Mouse (Mus musculus) megakaryocyte-erythroid progenitor cell, adult 5-6 weeks (primary cell): Measurements from ENCODE around the gene Pold4. TPM values are rescaled to one million over a fixed set of nuclear protein-coding genes. Genes with fewer than 3 reads are reported as not detected.

Experiments used
- ATAC-seq: replicated peaks from 2 replicates; pipeline ENCODE4 v1.8.0; 2016; ENCODE audit warnings: mild to moderate bottlenecking, inconsistent platforms; ENCODE audit not compliant: severe bottlenecking, poor library complexity, low FRiP score, low TSS enrichment
- total RNA-seq, 2 experiments: library from RNA; stranded (forward) in 1 of 2; stranded (reverse) in 1 of 2; fragments of 200-1000, 215-1000 nt in 1 of 2; fragments of >200 nt in 1 of 2; fragmentation: Nextera tagmentation in 1 of 2; gene quantifications; 2 replicates each; pipeline ENCODE4 v1.2.3; 2014 to 2017

Gene Pold4
- total RNA-seq, 2 experiments from 2014 or later = 22.3 to 27.2 TPM

DNA sequence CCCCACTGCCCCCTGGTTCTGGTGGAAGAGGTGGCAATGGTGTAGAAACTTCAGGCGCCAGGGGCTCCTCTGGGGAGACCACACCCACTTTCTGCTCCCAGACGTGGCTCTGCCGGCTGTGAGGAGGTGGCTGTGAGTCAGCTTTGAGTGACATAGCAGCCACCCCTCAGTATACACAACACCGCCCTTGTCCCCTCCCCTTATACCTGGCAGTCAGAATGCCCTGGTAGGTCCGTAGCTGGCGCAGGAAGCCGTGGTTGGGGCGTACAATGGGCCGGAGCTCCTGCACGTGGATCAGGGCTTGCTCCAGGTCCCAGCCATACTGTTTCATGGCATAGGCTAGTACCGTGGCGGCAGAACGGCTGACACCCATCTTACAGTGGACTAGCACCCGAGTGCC is 32.0 kb downstream of the Pold4 start:
- no peak for ATAC-seq

GRCm38 (mm10) chr19:4264171-4264780 is 32.6 kb downstream of the Pold4 start:
- no peak for ATAC-seq

GRCm38 (mm10) chr19:4265956-4266355 is 34.3 kb downstream of the Pold4 start:
- no peak for ATAC-seq

DNA sequence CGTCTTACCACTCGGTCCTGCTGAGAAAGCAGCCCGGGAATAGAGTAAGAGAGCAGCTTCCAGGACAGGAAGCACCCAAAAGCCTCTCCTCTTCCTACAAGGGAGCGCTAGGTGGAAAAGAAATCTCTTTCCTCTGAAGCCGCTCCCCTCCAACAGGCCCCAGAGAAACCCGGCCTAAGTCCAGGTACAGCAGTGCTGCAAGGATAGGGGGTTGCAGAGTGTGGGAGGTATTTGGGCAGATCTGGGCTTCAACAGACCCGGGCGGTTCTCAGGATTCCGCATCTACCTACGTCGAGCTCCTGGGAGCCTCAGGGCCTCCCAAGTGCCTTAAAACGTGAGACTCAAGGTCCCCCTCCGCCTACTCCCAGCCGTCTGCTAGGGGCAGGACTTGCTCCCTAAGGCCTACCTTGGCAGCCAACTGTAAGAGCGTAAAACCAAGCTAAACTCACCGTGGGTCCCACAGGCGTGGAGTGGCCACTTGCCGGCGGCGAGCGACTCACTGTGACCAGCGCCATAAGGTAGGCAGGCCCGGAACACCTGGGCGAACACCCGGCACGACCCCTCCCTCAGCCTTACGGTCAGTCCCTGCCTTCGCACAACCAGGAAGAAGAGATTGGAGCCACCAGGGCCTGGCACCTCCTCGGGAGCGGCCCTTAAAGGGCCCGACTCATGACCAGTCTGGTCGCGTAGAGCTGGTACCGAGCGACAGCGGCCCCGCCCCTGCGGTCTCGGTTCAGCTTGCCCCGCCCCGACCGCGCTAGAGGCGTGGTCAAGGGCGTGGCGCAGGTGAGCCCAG is 37.1 kb downstream of the Pold4 start, which contains the start of gene Ssh3:
TSS of gene Ssh3 (minus strand) at position 615 of the 796 bp plus-strand sequence.
- ATAC-seq = peak; percentile 81

DNA sequence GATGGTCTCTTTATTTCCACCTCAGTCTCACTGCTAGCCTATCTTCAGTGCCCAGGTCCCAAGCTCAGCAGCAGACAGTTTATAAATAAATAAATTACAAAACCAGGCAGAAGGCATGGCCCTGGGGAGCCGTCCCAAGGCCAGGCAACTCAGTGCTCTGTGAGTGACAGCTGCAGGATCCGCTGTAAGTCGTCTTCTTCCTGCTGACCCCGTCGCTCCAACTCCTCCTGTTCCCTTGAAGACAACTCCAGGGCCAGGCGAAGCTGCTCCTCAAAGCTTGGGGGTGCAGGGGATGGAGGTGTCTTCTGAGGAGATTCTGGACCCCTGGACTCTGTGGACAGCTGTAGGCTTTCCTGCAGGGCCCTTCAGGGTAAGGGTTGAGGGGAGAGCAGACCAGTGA is 38.5 kb downstream of the Pold4 start:
- no peak for ATAC-seq

DNA sequence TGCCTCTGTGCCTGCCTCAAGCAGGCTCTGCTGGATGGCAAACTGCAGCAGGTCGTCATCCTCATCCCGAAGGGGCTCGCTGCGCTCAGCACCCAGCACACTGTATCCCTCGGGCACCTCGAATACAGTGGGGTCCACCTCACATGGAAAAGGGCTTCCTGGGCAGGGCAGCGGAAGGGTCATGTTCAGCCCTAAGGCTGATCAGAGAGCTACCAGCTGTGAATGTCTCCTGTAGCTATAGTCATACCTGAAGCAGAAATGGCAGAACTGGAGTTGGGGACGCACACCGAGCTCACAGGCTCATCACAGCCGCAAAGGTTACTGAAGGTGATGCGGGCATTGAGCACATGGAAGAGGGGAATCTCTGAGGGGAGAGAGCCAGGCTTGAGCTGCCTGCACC is 39.3 kb downstream of the Pold4 start:
- ATAC-seq = no peak

GRCm38 (mm10) chr19:4279487-4279886 is 47.8 kb downstream of the Pold4 start:
- ATAC-seq = no peak

DNA sequence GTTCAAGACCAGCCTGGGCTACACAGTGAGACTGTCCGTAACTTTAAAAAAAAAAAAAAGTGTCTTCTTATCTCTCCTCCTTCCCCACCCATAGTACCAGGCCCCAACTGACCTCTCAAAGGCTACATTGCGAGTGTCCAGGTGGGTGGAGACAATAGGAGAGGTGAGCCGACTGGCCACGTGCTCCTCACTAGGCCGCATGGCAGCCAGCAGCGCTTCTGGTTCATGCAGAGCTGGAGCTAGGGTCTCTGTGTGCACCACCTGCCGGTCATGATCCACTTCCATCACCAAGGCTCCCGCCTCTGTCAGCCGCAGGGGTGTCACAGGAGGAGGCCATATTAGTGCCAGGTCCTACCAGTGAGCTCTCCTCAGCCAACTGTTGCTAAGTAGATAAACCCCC is 48.7 kb downstream of the Pold4 start:
- no peak for ATAC-seq

DNA sequence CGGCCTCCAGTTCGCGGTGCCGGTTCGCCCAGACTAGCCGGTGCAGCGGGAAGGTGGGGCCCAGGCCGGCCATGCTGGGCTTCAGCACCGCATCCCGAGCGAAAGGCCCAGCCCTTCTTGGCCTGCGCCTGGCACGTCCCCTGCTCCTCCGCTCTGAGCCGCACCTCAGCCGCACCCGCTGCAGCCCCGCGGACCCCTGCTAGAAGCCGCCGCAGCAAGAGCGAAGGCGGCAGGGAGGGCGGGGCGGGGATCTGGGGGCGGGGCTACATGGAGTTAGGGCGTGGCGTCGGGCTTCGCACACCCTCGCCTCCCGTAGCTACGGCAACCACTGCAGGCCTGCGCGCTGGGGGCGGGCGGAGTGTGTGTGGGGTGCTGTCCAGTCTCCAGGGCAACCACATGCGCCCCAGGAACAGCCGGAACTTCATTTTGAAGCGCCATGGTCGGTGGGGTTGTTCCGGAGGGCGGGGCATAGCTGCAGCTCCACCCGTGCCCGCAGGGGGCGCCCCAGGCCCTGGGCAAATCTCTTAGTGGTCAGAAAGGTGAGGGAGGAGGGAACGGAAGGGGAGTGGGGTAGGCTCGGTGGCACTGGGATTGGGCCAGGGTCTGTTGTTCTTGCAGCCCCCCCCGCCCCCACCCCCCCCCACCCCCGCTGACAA is 51.3 kb downstream of the Pold4 start, which contains the start of gene Ankrd13d:
TSS of gene Ankrd13d (minus strand) at position 240 of the 656 bp plus-strand sequence.
- ATAC-seq = peak; percentile 89

Other genes starting within 250 kb of the Pold4 start
- 5.6 and 8.0 TPM in 2 replicates for gene Acy3, start 245.3 kb upstream of the Pold4 start, total RNA-seq (2014; fragmentation: Nextera tagmentation)
- gene Acy3, start 245.3 kb upstream of the Pold4 start, total RNA-seq (2017) = 2.3 and 2.5 TPM in 2 replicates
- not detected in 2 replicates for gene Tbx10, start 239.1 kb upstream of the Pold4 start, total RNA-seq (2014; fragmentation: Nextera tagmentation)
- not detected in 2 replicates for gene Tbx10, start 239.1 kb upstream of the Pold4 start, total RNA-seq (2017)
- 21.5 and 29.8 TPM in 2 replicates for gene Nudt8, start 231.3 kb upstream of the Pold4 start, total RNA-seq (2014; fragmentation: Nextera tagmentation)
- 19.5 and 21.1 TPM in 2 replicates for gene Nudt8, start 231.3 kb upstream of the Pold4 start, total RNA-seq (2017)
- gene Gm49405, start 231.3 kb upstream of the Pold4 start, total RNA-seq (2014; fragmentation: Nextera tagmentation) = 1.9 and 5.4 TPM in 2 replicates
- 1.5 and 2.0 TPM in 2 replicates for gene Gm49405, start 231.3 kb upstream of the Pold4 start, total RNA-seq (2017)
- 2.1 and 7.4 TPM in 2 replicates for gene Doc2g, start 228.6 kb upstream of the Pold4 start, total RNA-seq (2014; fragmentation: Nextera tagmentation)
- gene Doc2g, start 228.6 kb upstream of the Pold4 start, total RNA-seq (2017) = 3.8 and 4.0 TPM in 2 replicates
- gene Ndufv1, start 219.1 kb upstream of the Pold4 start, total RNA-seq (2014; fragmentation: Nextera tagmentation) = 210 and 232 TPM in 2 replicates
- gene Ndufv1, start 219.1 kb upstream of the Pold4 start, total RNA-seq (2017) = 285 and 306 TPM in 2 replicates
- 623 and 805 TPM in 2 replicates for gene Gstp1, start 193.9 kb upstream of the Pold4 start, total RNA-seq (2014; fragmentation: Nextera tagmentation)
- gene Gstp1, start 193.9 kb upstream of the Pold4 start, total RNA-seq (2017) = 123 and 220 TPM in 2 replicates
- not detected in 2 replicates for gene Gstp2, start 185.9 kb upstream of the Pold4 start, total RNA-seq (2014; fragmentation: Nextera tagmentation)
- not detected in 2 replicates for gene Gstp2, start 185.9 kb upstream of the Pold4 start, total RNA-seq (2017)
- 28.5 and 40.7 TPM in 2 replicates for gene Gstp3, start 172.3 kb upstream of the Pold4 start, total RNA-seq (2014; fragmentation: Nextera tagmentation)
- gene Gstp3, start 172.3 kb upstream of the Pold4 start, total RNA-seq (2017) = 16.4 and 37.6 TPM in 2 replicates
- not detected in 2 replicates for gene Cabp2, start 150.3 kb upstream of the Pold4 start, total RNA-seq (2014; fragmentation: Nextera tagmentation)
- gene Cabp2, start 150.3 kb upstream of the Pold4 start, total RNA-seq (2017) = not detected in 2 replicates
- 65.1 and 75.8 TPM in 2 replicates for gene Cdk2ap2, start 134.7 kb upstream of the Pold4 start, total RNA-seq (2014; fragmentation: Nextera tagmentation)
- 6.7 and 16.1 TPM in 2 replicates for gene Cdk2ap2, start 134.7 kb upstream of the Pold4 start, total RNA-seq (2017)
- 42.3 and 44.1 TPM in 2 replicates for gene Pitpnm1, start 131.9 kb upstream of the Pold4 start, total RNA-seq (2014; fragmentation: Nextera tagmentation)
- gene Pitpnm1, start 131.9 kb upstream of the Pold4 start, total RNA-seq (2017) = 7.4 and 7.7 TPM in 2 replicates
- 25.9 and 31.2 TPM in 2 replicates for gene Aip, start 106.0 kb upstream of the Pold4 start, total RNA-seq (2014; fragmentation: Nextera tagmentation)
- 16.9 and 23.2 TPM in 2 replicates for gene Aip, start 106.0 kb upstream of the Pold4 start, total RNA-seq (2017)
- gene Gpr152, start 92.1 kb upstream of the Pold4 start, total RNA-seq (2014; fragmentation: Nextera tagmentation) = not detected in 2 replicates
- gene Gpr152, start 92.1 kb upstream of the Pold4 start, total RNA-seq (2017) = not detected in 2 replicates
- gene Cabp4, start 87.9 kb upstream of the Pold4 start, total RNA-seq (2014; fragmentation: Nextera tagmentation) = 0.39 and 1.5 TPM in 2 replicates
- not detected in 2 replicates for gene Cabp4, start 87.9 kb upstream of the Pold4 start, total RNA-seq (2017)
- 103 and 123 TPM in 2 replicates for gene Coro1b, start 83.3 kb upstream of the Pold4 start, total RNA-seq (2014; fragmentation: Nextera tagmentation)
- gene Coro1b, start 83.3 kb upstream of the Pold4 start, total RNA-seq (2017) = 42.8 and 97.1 TPM in 2 replicates
- gene Ptprcap, start 78.3 kb upstream of the Pold4 start, total RNA-seq (2014; fragmentation: Nextera tagmentation) = 53.0 and 63.6 TPM in 2 replicates
- gene Ptprcap, start 78.3 kb upstream of the Pold4 start, total RNA-seq (2017) = 104 and 112 TPM in 2 replicates
- 60.4 and 60.9 TPM in 2 replicates for gene Rps6kb2, start 68.5 kb upstream of the Pold4 start, total RNA-seq (2014; fragmentation: Nextera tagmentation)
- gene Rps6kb2, start 68.5 kb upstream of the Pold4 start, total RNA-seq (2017) = 14.7 and 39.7 TPM in 2 replicates
- gene Carns1, start 56.4 kb upstream of the Pold4 start, total RNA-seq (2014; fragmentation: Nextera tagmentation) = 8.1 and 10.9 TPM in 2 replicates
- 0.19 and 1.0 TPM in 2 replicates for gene Carns1, start 56.4 kb upstream of the Pold4 start, total RNA-seq (2017)
- 17.1 and 30.7 TPM in 2 replicates for gene Tbc1d10c, start 40.6 kb upstream of the Pold4 start, total RNA-seq (2014; fragmentation: Nextera tagmentation)
- 7.1 and 9.3 TPM in 2 replicates for gene Tbc1d10c, start 40.6 kb upstream of the Pold4 start, total RNA-seq (2017)
- gene Ppp1ca, start 39.8 kb upstream of the Pold4 start, total RNA-seq (2014; fragmentation: Nextera tagmentation) = 392 and 411 TPM in 2 replicates
- 411 and 530 TPM in 2 replicates for gene Ppp1ca, start 39.8 kb upstream of the Pold4 start, total RNA-seq (2017)
- 35.5 and 47.7 TPM in 2 replicates for gene Rad9a, start 30.2 kb upstream of the Pold4 start, total RNA-seq (2014; fragmentation: Nextera tagmentation)
- gene Rad9a, start 30.2 kb upstream of the Pold4 start, total RNA-seq (2017) = 17.5 and 29.6 TPM in 2 replicates
- gene Clcf1, start 17.7 kb upstream of the Pold4 start, total RNA-seq (2014; fragmentation: Nextera tagmentation) = 4.6 and 6.9 TPM in 2 replicates
- 0.99 TPM in 1 of 2 replicates, not detected in the other for gene Clcf1, start 17.7 kb upstream of the Pold4 start, total RNA-seq (2017)
- 2.1 TPM in 1 of 2 replicates, not detected in the other for gene AC109138.7, start 17.5 kb upstream of the Pold4 start, total RNA-seq (2014; fragmentation: Nextera tagmentation)
- not detected in 2 replicates for gene AC109138.7, start 17.5 kb upstream of the Pold4 start, total RNA-seq (2017)
- gene Ssh3, start 37.3 kb downstream of the Pold4 start, total RNA-seq (2014; fragmentation: Nextera tagmentation) = 5.9 and 27.6 TPM in 2 replicates
- 7.0 and 8.6 TPM in 2 replicates for gene Ssh3, start 37.3 kb downstream of the Pold4 start, total RNA-seq (2017)
- gene Ankrd13d, start 51.2 kb downstream of the Pold4 start, total RNA-seq (2014; fragmentation: Nextera tagmentation) = 1.0 and 2.2 TPM in 2 replicates
- 0.61 TPM in 1 of 2 replicates, not detected in the other for gene Ankrd13d, start 51.2 kb downstream of the Pold4 start, total RNA-seq (2017)
- 103 and 118 TPM in 2 replicates for gene Grk2, start 74.3 kb downstream of the Pold4 start, total RNA-seq (2014; fragmentation: Nextera tagmentation)
- 81.8 and 93.1 TPM in 2 replicates for gene Grk2, start 74.3 kb downstream of the Pold4 start, total RNA-seq (2017)
- 74.8 and 89.7 TPM in 2 replicates for gene Kdm2a, start 166.4 kb downstream of the Pold4 start, total RNA-seq (2014; fragmentation: Nextera tagmentation)
- gene Kdm2a, start 166.4 kb downstream of the Pold4 start, total RNA-seq (2017) = 49.0 and 79.7 TPM in 2 replicates
- 0.72 TPM in 1 of 2 replicates, not detected in the other for gene Rhod, start 207.5 kb downstream of the Pold4 start, total RNA-seq (2014; fragmentation: Nextera tagmentation)
- gene Rhod, start 207.5 kb downstream of the Pold4 start, total RNA-seq (2017) = not detected in 2 replicates
- not detected in 2 replicates for gene Syt12, start 245.5 kb downstream of the Pold4 start, total RNA-seq (2014; fragmentation: Nextera tagmentation)
- gene Syt12, start 245.5 kb downstream of the Pold4 start, total RNA-seq (2017) = not detected in 2 replicates